Mouse (Mus musculus) embryonic stem cell, embryonic (primary cell): Measurements from ENCODE around the gene Rbpjl.

Source experiments
- CTCF ChIA-PET, 4 experiments: fragments of 300-600 bp in 2 of 4; fragments of 350-600 bp in 2 of 4; sonication (Branson Sonifier 250); formaldehyde crosslinking; loops; one replicate each; lab custom pipeline; 2022; ENCODE audit warnings: inconsistent platforms in 2 of 4; lab: Charles Lee
- POLR2A ChIA-PET, 4 experiments: fragments of 300-600 bp in 2 of 4; fragments of 350-600 bp in 2 of 4; sonication (Branson Sonifier 250); formaldehyde crosslinking; loops; one replicate each; lab custom pipeline; 2022; ENCODE audit warnings: antibody characterized with exemption in 4 of 4, inconsistent platforms in 1 of 4; lab: Charles Lee

Gene Rbpjl

GRCm38 (mm10) chr2:164402906-164403305, at the start of gene Rbpjl:
Gene Rbpjl (plus strand): TSS chr2:164403141.
- ChIA-PET CTCF (interaction anchor here (0.5 to 4.8 kb wide), 16 partner anchors 8 to 480 kb away, joined by 3 to 49 read pairs (median 6); partner anchors contain the start of gene Slpi (in 2 of the 4)), POLR2A (interaction anchor here (0.9 to 3.2 kb wide), 4 partner anchors 26 to 108 kb away, joined by 3 to 12 read pairs (median 6); partner anchors contain the start of genes Gm20458 (in 1 of the 4) and Sdc4 (in 1 of the 4))

- ChIA-PET CTCF (no interaction called here), POLR2A (no interaction called here)
These were observed 49.6 kb upstream of the Rbpjl start for GRCm38 (mm10) chr2:164353356-164353755.

GRCm38 (mm10) chr2:164356177-164356967, 46.6 kb upstream of the Rbpjl start:
- POLR2A ChIA-PET = no interaction called here
- CTCF ChIA-PET = interaction anchor here in 3 of 4 experiments (0.6 to 1.6 kb wide), 6 partner anchors 33 to 413 kb away, joined by 3 to 6 read pairs (median 4); partner anchors contain the start of gene Slpi (in 2 of the 3)

- POLR2A ChIA-PET = interaction anchor here in 2 of 4 experiments (0.5 to 0.6 kb wide), 2 partner anchors 31 to 317 kb away, joined by 3 read pairs; no protein-coding TSS in a partner anchor
- CTCF ChIA-PET = interaction anchor here (0.6 to 1.1 kb wide), 6 partner anchors 31 to 692 kb away, joined by 3 to 6 read pairs (median 4); no protein-coding TSS in a partner anchor
These were observed 44.6 kb upstream of the Rbpjl start for GRCm38 (mm10) chr2:164358373-164358772.

- ChIA-PET CTCF (interaction anchor here in 3 of 4 experiments (0.6 to 1.1 kb wide), 4 partner anchors 31 to 693 kb away, joined by 3 to 6 read pairs (median 4); no protein-coding TSS in a partner anchor), POLR2A (interaction anchor here in 1 of 4 experiments (0.6 kb wide), 1 partner anchor 30 kb away, joined by 3 read pairs; no protein-coding TSS in a partner anchor)
These were observed 43.9 kb upstream of the Rbpjl start for GRCm38 (mm10) chr2:164359031-164359430.

- POLR2A ChIA-PET = no interaction called here
- CTCF ChIA-PET = interaction anchor here in 1 of 4 experiments (1.1 kb wide), 1 partner anchor 30 kb away, joined by 3 read pairs; no protein-coding TSS in a partner anchor
These were observed 43.3 kb upstream of the Rbpjl start for GRCm38 (mm10) chr2:164359668-164360067.

- ChIA-PET CTCF (interaction anchor here in 2 of 4 experiments (0.7 to 1.8 kb wide), 4 partner anchors 22 to 29 kb away, joined by 3 to 8 read pairs (median 4); no protein-coding TSS in a partner anchor), POLR2A (no interaction called here)
These were observed 41.8 kb upstream of the Rbpjl start for GRCm38 (mm10) chr2:164360974-164361657.

- CTCF ChIA-PET = no interaction called here
- POLR2A ChIA-PET = interaction anchor here in 2 of 4 experiments (0.6 to 1.2 kb wide), 2 partner anchors 12 to 364 kb away, joined by 6 to 7 read pairs; no protein-coding TSS in a partner anchor
These were observed 36.0 kb upstream of the Rbpjl start for GRCm38 (mm10) chr2:164366947-164367346.

GRCm38 (mm10) chr2:164368620-164369105, 34.3 kb upstream of the Rbpjl start:
- POLR2A ChIA-PET = interaction anchor here in 2 of 4 experiments (0.6 to 0.7 kb wide), 2 partner anchors 89 to 243 kb away, joined by 3 read pairs; no protein-coding TSS in a partner anchor
- CTCF ChIA-PET = no interaction called here

GRCm38 (mm10) chr2:164371371-164371770, 31.6 kb upstream of the Rbpjl start:
- POLR2A ChIA-PET = no interaction called here
- CTCF ChIA-PET = interaction anchor here in 1 of 4 experiments (1.1 kb wide), 1 partner anchor 18 kb away, joined by 3 read pairs; no protein-coding TSS in a partner anchor

- POLR2A ChIA-PET = no interaction called here
- CTCF ChIA-PET = no interaction called here
These were observed 30.4 kb upstream of the Rbpjl start for GRCm38 (mm10) chr2:164372408-164373053.

- CTCF ChIA-PET = no interaction called here
These were observed 29.8 kb upstream of the Rbpjl start for GRCm38 (mm10) chr2:164373187-164373586.

GRCm38 (mm10) chr2:164377478-164378426, 25.2 kb upstream of the Rbpjl start:
- POLR2A ChIA-PET = interaction anchor here in 1 of 4 experiments (0.9 kb wide), 1 partner anchor 12 kb away, joined by 3 read pairs; the partner anchor contains the start of gene Slpi
- CTCF ChIA-PET = interaction anchor here (0.6 to 1.0 kb wide), 4 partner anchors 12 to 75 kb away, joined by 3 to 5 read pairs (median 3); partner anchors contain the start of gene Slpi (in 3 of the 4)

More at GRCm38 (mm10) chr2:164373187-164373586, 29.8 kb upstream of the Rbpjl start:
- POLR2A ChIA-PET = no interaction called here

- CTCF ChIA-PET = interaction anchor here in 3 of 4 experiments (0.6 to 2.0 kb wide), 7 partner anchors 8 to 1212 kb away, joined by 3 to 17 read pairs (median 4); partner anchors contain the start of genes Slpi (in 2 of the 3) and Matn4 (in 1 of the 3)
- POLR2A ChIA-PET = interaction anchor here in 1 of 4 experiments (1.2 kb wide), 1 partner anchor 23 kb away, joined by 3 read pairs; no protein-coding TSS in a partner anchor
These were observed 21.2 kb upstream of the Rbpjl start for GRCm38 (mm10) chr2:164381726-164382125.

GRCm38 (mm10) chr2:164382971-164383370, 20.0 kb upstream of the Rbpjl start:
- ChIA-PET POLR2A (interaction anchor here in 1 of 4 experiments (1.2 kb wide), 1 partner anchor 21 kb away, joined by 3 read pairs; no protein-coding TSS in a partner anchor), CTCF (interaction anchor here in 3 of 4 experiments (0.5 to 2.1 kb wide), 6 partner anchors 10 to 296 kb away, joined by 3 to 8 read pairs (median 3); partner anchors contain the start of gene Matn4 (in 1 of the 3))
